Mouse (Mus musculus) mesoderm, embryonic 11.5 days (tissue): Measurements from ENCODE around the gene Slc7a5.

ENCODE experiments used
- DNase-seq: peaks from one replicate; pipeline ENCODE4 v3.0.0-alpha.2; 2012; ENCODE audit warnings: low read depth, low spot score

The Slc7a5 gene

GRCm38 (mm10) chr8:121907587-121908248 is at the start of gene Slc7a5:
Gene Slc7a5 (minus strand): TSS chr8:121907694.
- DNase-seq = peak; percentile 96

- no peak for DNase-seq
Observed at GRCm38 (mm10) chr8:121955825-121956500, 48.5 kb upstream of the Slc7a5 start.

- DNase-seq = no peak
Observed at GRCm38 (mm10) chr8:121954981-121955555, 47.6 kb upstream of the Slc7a5 start.

- no peak for DNase-seq
Observed at GRCm38 (mm10) chr8:121953821-121954545, 46.5 kb upstream of the Slc7a5 start.

GRCm38 (mm10) chr8:121952800-121953199 is 45.3 kb upstream of the Slc7a5 start:
- DNase-seq = no peak

- no peak for DNase-seq
Observed at GRCm38 (mm10) chr8:121952122-121952521, 44.6 kb upstream of the Slc7a5 start.

- no peak for DNase-seq
Observed at GRCm38 (mm10) chr8:121951656-121952009, 44.1 kb upstream of the Slc7a5 start.

GRCm38 (mm10) chr8:121950749-121951655 is 43.5 kb upstream of the Slc7a5 start:
- peak; percentile 55 for DNase-seq

GRCm38 (mm10) chr8:121949941-121950748 is 42.7 kb upstream of the Slc7a5 start:
- DNase-seq = peak; percentile 99

GRCm38 (mm10) chr8:121949222-121949800 is 41.8 kb upstream of the Slc7a5 start, which contains the start of gene Banp:
Gene Banp (plus strand): TSS chr8:121949750.
- DNase-seq = no peak

- DNase-seq = no peak
Observed at GRCm38 (mm10) chr8:121948321-121949145, 41.0 kb upstream of the Slc7a5 start.

GRCm38 (mm10) chr8:121947753-121948141 is 40.3 kb upstream of the Slc7a5 start:
- peak; percentile 93 for DNase-seq

- DNase-seq = no peak
Observed at GRCm38 (mm10) chr8:121947047-121947752, 39.7 kb upstream of the Slc7a5 start.

- DNase-seq = no peak
Observed at GRCm38 (mm10) chr8:121946351-121946750, 38.9 kb upstream of the Slc7a5 start.

- DNase-seq = no peak
Observed at GRCm38 (mm10) chr8:121944831-121945230, 37.3 kb upstream of the Slc7a5 start, which contains the start of gene Car5a. Gene Car5a (minus strand): TSS chr8:121944904.

- DNase-seq = no peak
Observed at GRCm38 (mm10) chr8:121943716-121944115, 36.2 kb upstream of the Slc7a5 start.

GRCm38 (mm10) chr8:121943057-121943540 is 35.6 kb upstream of the Slc7a5 start:
- no peak for DNase-seq

GRCm38 (mm10) chr8:121938732-121939131 is 31.2 kb upstream of the Slc7a5 start:
- no peak for DNase-seq
